Mouse (Mus musculus): ENCODE results near the gene Slc39a11. TPM values are rescaled to one million over a fixed set of nuclear protein-coding genes. Genes with fewer than 3 reads are reported as not detected.

Slc39a11 gene
- polyA plus RNA-seq, 1 experiment from 2014 or later = 24.5 TPM

DNA sequence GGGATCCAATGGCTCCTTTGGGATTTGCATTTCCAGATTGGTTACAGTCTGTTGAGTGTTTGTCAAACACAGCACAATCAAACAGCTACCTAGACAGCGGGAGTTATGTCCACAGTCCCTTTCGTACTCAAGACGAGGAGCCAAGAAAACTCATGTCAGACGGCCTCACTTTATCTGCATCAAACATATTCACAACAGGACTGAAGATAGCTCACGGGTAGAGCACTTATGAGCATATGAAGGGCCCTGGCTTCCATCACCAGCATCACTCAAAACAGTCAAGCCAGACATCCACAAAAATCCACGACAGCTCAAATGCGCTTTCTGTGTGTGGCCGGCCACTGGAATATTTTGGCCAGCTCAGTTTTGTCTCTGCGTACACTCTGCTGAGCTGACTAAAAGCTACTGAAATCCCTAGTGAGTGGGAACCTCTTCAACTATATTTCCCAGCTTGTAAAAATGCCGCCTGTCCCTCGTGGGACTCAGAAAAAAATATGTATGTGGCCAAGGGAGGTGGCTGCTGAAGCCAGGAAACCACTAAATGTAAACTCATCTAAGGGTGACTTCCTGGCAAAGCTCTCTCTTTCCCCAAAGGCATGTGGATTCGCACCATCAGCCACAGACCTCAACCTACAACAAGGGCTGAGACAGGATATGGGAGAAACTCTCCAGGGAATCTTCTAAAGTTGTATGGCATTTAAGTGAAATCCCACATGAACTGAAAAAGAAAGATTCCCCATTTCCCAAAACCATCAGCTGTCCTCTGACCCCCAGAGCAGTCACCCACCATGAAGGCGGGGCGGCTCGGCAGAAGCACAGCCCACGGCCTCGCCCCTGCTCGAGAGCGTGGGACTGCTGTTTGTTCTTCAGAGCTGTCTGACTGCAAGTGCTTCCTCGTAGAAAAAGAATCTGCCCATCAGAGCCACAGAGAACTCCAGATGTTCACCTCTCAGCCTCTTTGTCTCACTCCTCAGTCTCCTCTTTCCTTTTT, 159.1 kb downstream of the Slc39a11 start:
- Histone ChIP-seq H3K4me3 (no peak overlapping the region), H3K36me3 (no peaks in the 10 kb centered on the region), H3K9me3 (no peaks in the 10 kb centered on the region), H3K27ac (peak overlapping the region; percentile 39), H3K4me2 (no peak overlapping the region), H3K9ac (no peak overlapping the region), H3K4me1 (0 out of 2 replicates have a peak, but pooled peaks cover 5% of the 10 kb centered on the region), H3K27me3 (no peaks in the 10 kb centered on the region)
- 0 out of 2 replicates have a peak, but pooled peaks have one; percentile 37 for ATAC-seq (ENCODE audit: borderline replicate concordance, extremely low read depth, low FRiP score, low TSS enrichment)
- WGBS = 52% methylated on average over 20 of the region's 20 CpGs

DNA sequence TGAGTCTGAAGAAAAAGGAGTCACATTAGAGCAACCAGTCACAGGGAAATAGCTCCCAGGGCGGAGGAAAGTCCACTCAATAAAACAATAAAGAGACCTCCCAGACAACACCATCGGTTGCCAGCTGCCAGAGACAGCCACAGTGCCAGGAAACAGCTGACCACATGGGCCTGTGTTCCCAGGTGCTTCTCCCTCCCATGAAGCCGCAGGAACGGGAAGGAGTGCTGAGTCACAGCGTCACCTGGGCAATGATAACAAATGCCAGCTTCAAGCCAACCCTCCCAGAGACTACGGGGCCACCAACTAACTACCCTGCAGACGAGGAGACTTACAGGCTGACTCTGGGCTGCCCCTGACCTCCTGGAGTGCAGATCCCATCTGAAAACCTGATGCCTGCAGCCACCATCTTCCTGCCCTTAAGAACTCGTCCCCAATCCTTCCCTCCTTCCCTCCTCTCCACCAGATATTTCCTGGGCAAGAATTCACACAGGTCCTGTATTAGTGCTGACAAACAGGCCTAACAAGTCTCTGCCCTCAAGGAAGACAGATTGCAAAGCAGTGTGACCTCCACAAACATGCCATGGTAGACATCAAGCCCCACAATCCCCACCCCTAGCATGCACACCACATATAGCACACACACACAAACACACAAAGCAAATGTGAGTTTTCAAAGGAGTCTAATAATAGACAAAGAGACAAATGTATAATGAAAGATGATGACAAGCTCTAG, 162.1 kb downstream of the Slc39a11 start:
- Histone ChIP-seq H3K27me3 (no peaks in the 10 kb centered on the region), H3K9me3 (no peaks in the 10 kb centered on the region), H3K9ac (no peak overlapping the region), H3K4me3 (no peak overlapping the region), H3K4me2 (no peak overlapping the region), H3K4me1 (0 out of 2 replicates have a peak, but pooled peaks cover 5% of the 10 kb centered on the region), H3K36me3 (no peaks in the 10 kb centered on the region), H3K27ac (no peak overlapping the region)
- no peak for ATAC-seq (ENCODE audit: borderline replicate concordance, extremely low read depth, low FRiP score, low TSS enrichment)
- WGBS = 58% methylated on average over 8 of the region's 8 CpGs

DNA sequence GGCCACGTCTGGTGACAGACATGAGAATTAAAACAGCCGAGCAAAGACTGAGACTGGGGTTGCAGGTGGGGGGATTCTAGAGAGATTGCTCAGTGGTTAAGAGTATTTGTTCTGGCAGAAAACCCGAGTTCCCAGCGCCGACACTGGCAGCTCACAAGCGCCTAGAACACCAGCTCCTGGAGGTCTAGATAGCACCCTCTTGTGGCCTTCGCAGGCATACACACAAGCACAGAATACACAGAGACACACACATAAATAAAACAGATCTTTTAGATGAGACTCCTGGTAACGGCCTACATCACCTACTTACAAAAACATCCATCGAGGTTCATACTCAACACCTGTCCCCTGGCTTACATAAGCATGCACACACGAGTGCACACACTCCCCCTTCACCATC, 165.8 kb downstream of the Slc39a11 start:
- H3K36me3 ChIP-seq = no peaks in the 10 kb centered on the region
- H3K9me3 ChIP-seq = no peaks in the 10 kb centered on the region
- no peak for ATAC-seq (ENCODE audit: borderline replicate concordance, extremely low read depth, low FRiP score, low TSS enrichment)
- H3K9ac ChIP-seq = no peak overlapping the region
- H3K27me3 ChIP-seq = no peaks in the 10 kb centered on the region
- H3K4me2 ChIP-seq = no peak overlapping the region
- no peak overlapping the region for H3K4me3 ChIP-seq
- 73% methylated on average over 10 of the region's 10 CpGs for WGBS
- 0 out of 2 replicates have a peak, but pooled peaks cover 5% of the 10 kb centered on the region for H3K4me1 ChIP-seq
- H3K27ac ChIP-seq = no peak overlapping the region

DNA sequence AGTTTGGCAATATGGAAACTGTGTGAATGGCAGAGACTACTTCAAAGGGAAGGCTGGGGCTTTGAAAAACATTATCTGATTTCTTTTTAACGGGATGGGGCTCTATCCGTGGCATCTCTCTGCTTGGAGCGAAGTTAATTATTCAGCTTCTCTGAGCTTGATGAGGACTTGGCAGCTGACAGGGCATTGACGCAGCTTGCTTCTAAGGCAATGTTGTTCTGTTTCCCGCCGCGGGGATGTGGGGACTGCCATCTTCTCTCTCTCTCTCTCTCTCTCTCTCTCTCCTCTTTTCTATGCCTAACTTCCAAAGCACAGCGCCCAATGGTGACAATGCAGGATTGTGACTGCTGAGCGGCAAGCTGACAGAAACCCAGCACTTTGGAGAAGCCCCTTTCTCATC, 172.3 kb downstream of the Slc39a11 start:
- no peak overlapping the region for H3K4me3 ChIP-seq
- ATAC-seq (ENCODE audit: borderline replicate concordance, extremely low read depth, low FRiP score, low TSS enrichment) = no peak

DNA sequence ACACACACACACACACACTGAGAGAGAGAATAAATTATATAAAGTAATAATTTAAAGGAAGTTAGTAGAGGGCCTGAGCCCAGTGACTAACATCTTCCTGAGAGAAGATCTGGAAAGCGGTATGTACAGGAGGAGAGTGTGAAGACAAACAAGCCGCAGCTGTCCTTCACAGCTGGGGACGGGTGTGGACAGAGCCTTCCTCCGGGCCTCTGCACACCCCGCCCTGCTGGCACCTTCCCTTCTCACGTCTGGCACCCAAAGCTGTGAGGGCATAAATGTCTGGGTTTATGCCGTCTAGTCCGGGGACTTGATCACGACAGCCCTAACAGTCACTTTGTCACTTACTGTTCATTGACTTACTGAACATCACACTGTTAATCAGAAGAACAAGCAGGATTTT, 173.2 kb downstream of the Slc39a11 start:
- Histone ChIP-seq H3K27ac (no peak overlapping the region), H3K36me3 (no peaks in the 10 kb centered on the region), H3K9ac (no peak overlapping the region), H3K9me3 (no peaks in the 10 kb centered on the region), H3K4me3 (no peak overlapping the region), H3K4me2 (no peak overlapping the region), H3K27me3 (no peaks in the 10 kb centered on the region), H3K4me1 (no peaks in the 10 kb centered on the region)
- no peak for ATAC-seq (ENCODE audit: borderline replicate concordance, extremely low read depth, low FRiP score, low TSS enrichment)
- WGBS = 50% methylated on average over 9 of the region's 9 CpGs

More for the DNA sequence above, 172.3 kb downstream of the Slc39a11 start:
- H3K36me3 ChIP-seq = no peaks in the 10 kb centered on the region
- H3K4me2 ChIP-seq = no peak overlapping the region
- H3K27me3 ChIP-seq = no peaks in the 10 kb centered on the region
- H3K27ac ChIP-seq = no peak overlapping the region
- no peaks in the 10 kb centered on the region for H3K9me3 ChIP-seq
- no peaks in the 10 kb centered on the region for H3K4me1 ChIP-seq
- WGBS = 70% methylated on average over 9 of the region's 9 CpGs
- no peak overlapping the region for H3K9ac ChIP-seq

DNA sequence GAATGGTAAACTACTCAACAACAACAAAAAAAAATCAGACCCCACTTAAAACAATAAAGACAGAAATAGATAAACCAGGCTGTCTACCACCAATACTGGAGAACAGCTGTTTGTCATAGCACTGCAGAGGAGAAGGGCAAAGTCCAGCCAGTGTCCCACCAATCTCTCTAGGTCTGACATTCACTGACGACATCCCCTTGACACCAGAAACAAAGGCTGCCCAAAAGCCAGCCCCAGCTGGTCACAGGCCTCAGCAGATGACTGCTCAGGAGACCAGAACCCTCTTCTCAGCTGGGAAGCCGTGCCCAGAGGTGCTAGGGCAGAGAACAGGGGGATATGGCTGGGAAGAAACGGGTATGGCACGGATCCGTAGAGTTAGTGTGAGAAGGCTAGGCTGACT, 174.4 kb downstream of the Slc39a11 start:
- Histone ChIP-seq H3K9me3 (no peaks in the 10 kb centered on the region), H3K36me3 (no peaks in the 10 kb centered on the region), H3K4me1 (no peaks in the 10 kb centered on the region), H3K9ac (no peak overlapping the region), H3K4me2 (no peak overlapping the region), H3K27me3 (no peaks in the 10 kb centered on the region), H3K4me3 (no peak overlapping the region), H3K27ac (no peak overlapping the region)
- ATAC-seq (ENCODE audit: borderline replicate concordance, extremely low read depth, low FRiP score, low TSS enrichment) = no peak
- WGBS = 74% methylated on average over 5 of the region's 5 CpGs

DNA sequence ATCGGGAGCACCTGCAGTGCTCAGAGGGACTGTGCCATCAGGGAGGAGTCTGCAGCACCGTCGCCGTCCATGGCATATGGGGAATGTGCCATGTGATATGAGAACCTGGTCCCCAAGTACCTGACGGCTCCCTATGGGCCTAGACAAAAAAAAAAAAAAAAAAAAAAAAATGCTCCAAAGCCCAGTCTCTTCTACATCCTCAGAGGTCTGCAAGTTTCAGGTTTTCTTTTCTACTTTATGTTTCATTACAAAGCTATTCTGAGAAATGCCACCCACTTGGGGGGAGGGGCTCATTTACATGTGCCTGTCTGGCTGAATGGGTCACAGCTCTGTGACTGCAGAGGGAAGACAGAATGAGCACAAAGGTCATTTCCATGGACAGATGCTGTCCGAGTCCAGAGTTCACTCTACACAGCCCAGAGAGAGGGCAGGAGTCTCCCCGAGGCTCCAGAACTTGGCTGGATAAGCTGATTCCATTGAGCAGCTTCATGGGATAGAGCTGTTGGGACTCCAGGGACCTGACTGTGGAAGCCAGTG, 175.8 kb downstream of the Slc39a11 start:
- Histone ChIP-seq H3K27ac (no peak overlapping the region), H3K9ac (no peak overlapping the region), H3K4me3 (no peak overlapping the region), H3K9me3 (no peaks in the 10 kb centered on the region), H3K27me3 (no peaks in the 10 kb centered on the region), H3K4me1 (0 out of 2 replicates have a peak, but pooled peaks cover 7% of the 10 kb centered on the region), H3K36me3 (no peaks in the 10 kb centered on the region), H3K4me2 (no peak overlapping the region)
- no peak for ATAC-seq (ENCODE audit: borderline replicate concordance, extremely low read depth, low FRiP score, low TSS enrichment)
- 68% methylated on average over 7 of the region's 7 CpGs for WGBS

DNA sequence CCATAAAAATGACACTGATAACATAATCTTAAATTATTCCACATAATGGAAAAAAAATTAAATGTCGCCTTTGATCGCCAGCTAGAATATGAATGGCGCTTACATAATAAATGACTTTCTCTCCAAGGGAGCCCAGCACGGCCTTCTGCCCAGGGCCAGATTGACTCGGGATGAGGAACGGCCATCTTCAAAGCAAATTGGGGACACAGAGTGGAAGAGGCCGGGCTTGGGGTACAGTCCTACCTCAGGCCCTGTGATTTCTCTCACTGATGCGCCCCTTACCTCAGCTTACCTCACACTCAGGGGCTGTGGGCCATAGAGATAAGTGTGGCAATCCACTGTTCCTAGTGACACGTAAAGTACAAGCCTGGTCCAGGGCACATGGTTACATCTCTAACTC, 177.9 kb downstream of the Slc39a11 start:
- no peaks in the 10 kb centered on the region for H3K9me3 ChIP-seq
- 91% methylated on average over 9 of the region's 9 CpGs for WGBS
- no peak for ATAC-seq (ENCODE audit: borderline replicate concordance, extremely low read depth, low FRiP score, low TSS enrichment)
- H3K27me3 ChIP-seq = no peaks in the 10 kb centered on the region
- H3K36me3 ChIP-seq = no peaks in the 10 kb centered on the region
- H3K4me1 ChIP-seq = 0 out of 2 replicates have a peak, but pooled peaks cover 7% of the 10 kb centered on the region
- no peak overlapping the region for H3K4me2 ChIP-seq
- H3K27ac ChIP-seq = no peak overlapping the region
- no peak overlapping the region for H3K9ac ChIP-seq
- no peak overlapping the region for H3K4me3 ChIP-seq

DNA sequence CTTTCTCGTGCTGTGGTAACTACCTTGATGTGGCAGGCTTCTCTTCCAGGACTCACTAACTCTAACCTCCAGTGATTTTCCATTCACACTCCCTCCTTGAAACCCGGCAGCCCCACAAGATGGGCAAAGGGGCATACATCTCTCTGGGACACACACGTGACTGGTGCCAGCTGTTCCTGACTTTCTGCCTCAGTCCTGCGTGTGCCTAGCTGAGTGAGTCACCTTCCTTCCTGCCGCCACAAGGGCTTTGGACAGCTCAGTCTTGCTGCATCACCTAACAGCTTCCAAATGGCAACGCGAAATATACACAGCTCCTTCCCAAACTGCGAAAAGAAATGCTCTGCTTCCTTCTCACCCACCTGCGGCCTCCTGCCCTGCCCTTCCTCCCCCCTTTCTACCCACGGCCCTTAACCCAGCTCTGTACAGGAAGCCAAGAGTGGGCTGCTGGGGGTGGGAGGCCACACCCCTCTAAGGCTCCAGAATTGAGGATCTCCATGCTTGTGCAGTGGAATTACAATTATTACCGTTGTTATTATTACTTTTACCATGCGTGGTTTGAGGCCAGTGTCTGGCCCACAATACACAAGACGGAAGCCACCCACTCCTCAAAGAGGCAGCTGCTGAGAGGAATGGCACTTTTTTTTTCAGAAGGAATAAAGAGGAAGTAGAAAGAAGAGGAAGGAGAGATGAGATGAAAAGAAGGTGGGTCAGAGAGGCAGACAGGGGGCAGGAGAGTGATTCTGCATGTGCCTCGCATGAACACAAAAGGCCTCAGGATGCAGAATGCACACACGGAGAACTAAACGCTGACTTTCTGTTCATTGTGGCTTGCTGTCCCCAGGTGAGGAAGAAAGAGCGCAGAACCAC, 179.7 kb downstream of the Slc39a11 start:
- no peaks in the 10 kb centered on the region for H3K36me3 ChIP-seq
- 47% methylated on average over 17 of the region's 17 CpGs for WGBS
- H3K4me2 ChIP-seq = no peak overlapping the region
- ATAC-seq (ENCODE audit: borderline replicate concordance, extremely low read depth, low FRiP score, low TSS enrichment) = no peak
- no peak overlapping the region for H3K4me3 ChIP-seq
- no peaks in the 10 kb centered on the region for H3K9me3 ChIP-seq
- H3K9ac ChIP-seq = no peak overlapping the region
- H3K27me3 ChIP-seq = no peaks in the 10 kb centered on the region
- 0 out of 2 replicates have a peak, but pooled peaks cover 7% of the 10 kb centered on the region for H3K4me1 ChIP-seq
- no peak overlapping the region; the same call in 1 of the 2 replicates for H3K27ac ChIP-seq

DNA sequence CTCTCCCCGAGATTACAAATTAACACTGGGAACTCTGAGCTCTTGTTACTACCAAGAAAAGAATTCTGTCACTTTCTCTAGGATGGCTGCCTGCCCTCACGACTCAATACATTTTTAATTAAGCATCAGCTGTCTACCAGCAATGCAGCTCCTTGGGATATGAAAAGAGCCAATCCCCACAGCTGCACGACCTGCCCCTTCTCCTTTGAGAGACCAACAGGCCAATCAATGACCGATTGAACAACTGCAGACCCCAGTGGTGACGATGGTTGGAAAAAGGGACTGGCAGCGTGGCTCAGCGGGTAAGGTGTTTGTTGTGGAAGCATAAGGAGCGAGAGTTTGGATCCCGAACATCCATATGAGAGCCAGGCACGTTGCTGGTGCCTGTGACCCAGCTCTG, 181.9 kb downstream of the Slc39a11 start:
- H3K4me2 ChIP-seq = no peak overlapping the region
- no peak overlapping the region for H3K27ac ChIP-seq
- no peaks in the 10 kb centered on the region for H3K9me3 ChIP-seq
- 69% methylated on average over 10 of the region's 10 CpGs for WGBS
- no peak overlapping the region for H3K9ac ChIP-seq
- no peaks in the 10 kb centered on the region for H3K27me3 ChIP-seq
- ATAC-seq (ENCODE audit: borderline replicate concordance, extremely low read depth, low FRiP score, low TSS enrichment) = no peak
- H3K4me3 ChIP-seq = no peak overlapping the region
- H3K4me1 ChIP-seq = 0 out of 2 replicates have a peak, but pooled peaks cover 7% of the 10 kb centered on the region
- H3K36me3 ChIP-seq = no peaks in the 10 kb centered on the region

DNA sequence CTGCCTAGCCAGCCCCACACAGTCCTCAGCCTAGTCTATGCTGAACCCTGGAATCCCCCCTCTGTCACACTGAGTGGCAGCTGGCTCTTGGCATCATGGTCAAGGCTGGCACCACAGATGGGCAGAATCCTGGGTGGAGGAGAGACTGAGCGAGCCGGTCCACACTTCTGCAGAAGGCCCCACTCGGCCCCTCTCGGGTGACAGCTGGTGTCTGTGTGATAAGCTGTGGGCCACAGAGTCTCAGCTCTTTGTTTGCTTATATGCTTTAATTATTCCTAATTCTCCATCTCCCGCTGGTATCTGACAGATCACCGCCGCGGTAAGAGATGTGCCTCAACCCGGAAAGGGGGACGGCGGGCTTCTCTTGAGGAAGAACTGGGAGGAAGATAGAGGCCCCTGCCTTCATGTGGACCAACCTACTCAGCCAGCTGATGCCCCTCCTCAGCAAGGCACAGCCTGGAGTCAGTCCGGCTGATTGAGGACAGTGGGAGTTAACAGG, 182.5 kb downstream of the Slc39a11 start:
- 54% methylated on average over 12 of the region's 12 CpGs for WGBS
- no peak for ATAC-seq (ENCODE audit: borderline replicate concordance, extremely low read depth, low FRiP score, low TSS enrichment)
- Histone ChIP-seq H3K4me3 (no peak overlapping the region), H3K27me3 (no peaks in the 10 kb centered on the region), H3K9ac (no peak overlapping the region), H3K9me3 (no peaks in the 10 kb centered on the region), H3K4me2 (no peak overlapping the region), H3K4me1 (0 out of 2 replicates have a peak, but pooled peaks cover 7% of the 10 kb centered on the region), H3K36me3 (no peaks in the 10 kb centered on the region), H3K27ac (no peak overlapping the region)

Data from lung, embryonic 15.5 days (tissue).